Mouse (Mus musculus) embryonic fibroblast, embryonic 13.5 days (primary cell): ENCODE data around the gene Cltc.

ENCODE experiments used
- CTCF ChIP-seq: IDR thresholded peaks from 2 replicates; pipeline ENCODE4 v1.5.1; 2011; ENCODE audit warnings: mild to moderate bottlenecking, control low read depth, low read length, moderate library complexity, borderline replicate concordance; ENCODE audit not compliant: insufficient read depth
- POLR2A ChIP-seq: IDR thresholded peaks from 2 replicates; pipeline ENCODE4 v1.6.1; 2011; ENCODE audit warnings: low read depth, mild to moderate bottlenecking, control low read depth, low read length, moderate library complexity

- TF ChIP-seq POLR2A (no peak), CTCF (no peak)
These were observed 11.5 kb downstream of the Cltc start for GRCm38 (mm10) chr11:86745634-86746404.
